Mouse (Mus musculus) neutrophil, adult 83 days (primary cell): ENCODE data around the gene Hykk. TPM values are rescaled to one million over a fixed set of nuclear protein-coding genes. Genes with fewer than 3 reads are reported as not detected.

Source experiments
- total RNA-seq, 2 experiments: library from RNA; stranded (reverse); gene quantifications; one replicate each; pipeline ENCODE4 v1.2.4; 2023

Hykk gene
- total RNA-seq: under 1 TPM in 1 of 2 experiments, not detected in 1; 0.13 TPM

DNA sequence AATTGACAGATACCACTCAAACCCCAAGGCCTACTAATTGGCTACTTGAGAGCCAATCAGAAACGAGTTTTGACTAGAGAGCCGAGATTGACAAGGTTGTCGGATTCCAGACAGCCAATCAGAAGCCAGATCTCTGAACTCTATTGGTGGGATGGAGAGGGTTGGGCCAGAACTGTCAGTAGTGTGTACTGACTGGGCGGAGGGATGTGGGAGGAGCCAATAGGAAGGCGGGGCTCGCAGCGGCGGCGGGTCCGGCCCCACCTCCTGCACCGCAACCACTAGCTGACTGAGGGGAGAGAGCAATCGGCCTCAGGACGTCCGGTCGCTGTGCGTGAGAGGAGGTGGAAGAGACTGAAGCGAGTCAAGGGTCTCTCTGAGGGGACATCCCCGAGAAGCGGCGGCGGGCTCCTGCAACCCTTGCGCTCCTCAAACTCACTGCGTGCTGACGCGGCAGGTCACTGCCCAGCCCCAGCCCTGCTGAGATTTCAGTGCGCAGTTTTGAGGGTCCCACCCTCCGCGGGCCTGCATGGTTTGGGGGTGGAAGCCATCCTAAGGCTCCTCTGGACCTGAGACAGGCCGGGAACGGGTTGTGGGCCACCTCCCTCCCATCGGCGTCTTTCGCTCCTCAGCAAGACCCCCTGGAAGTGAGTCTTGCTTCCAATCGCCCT lies at the start of gene Hykk:
TSS of gene Hykk (plus strand) at position 274 of the 668 bp plus-strand sequence.

DNA sequence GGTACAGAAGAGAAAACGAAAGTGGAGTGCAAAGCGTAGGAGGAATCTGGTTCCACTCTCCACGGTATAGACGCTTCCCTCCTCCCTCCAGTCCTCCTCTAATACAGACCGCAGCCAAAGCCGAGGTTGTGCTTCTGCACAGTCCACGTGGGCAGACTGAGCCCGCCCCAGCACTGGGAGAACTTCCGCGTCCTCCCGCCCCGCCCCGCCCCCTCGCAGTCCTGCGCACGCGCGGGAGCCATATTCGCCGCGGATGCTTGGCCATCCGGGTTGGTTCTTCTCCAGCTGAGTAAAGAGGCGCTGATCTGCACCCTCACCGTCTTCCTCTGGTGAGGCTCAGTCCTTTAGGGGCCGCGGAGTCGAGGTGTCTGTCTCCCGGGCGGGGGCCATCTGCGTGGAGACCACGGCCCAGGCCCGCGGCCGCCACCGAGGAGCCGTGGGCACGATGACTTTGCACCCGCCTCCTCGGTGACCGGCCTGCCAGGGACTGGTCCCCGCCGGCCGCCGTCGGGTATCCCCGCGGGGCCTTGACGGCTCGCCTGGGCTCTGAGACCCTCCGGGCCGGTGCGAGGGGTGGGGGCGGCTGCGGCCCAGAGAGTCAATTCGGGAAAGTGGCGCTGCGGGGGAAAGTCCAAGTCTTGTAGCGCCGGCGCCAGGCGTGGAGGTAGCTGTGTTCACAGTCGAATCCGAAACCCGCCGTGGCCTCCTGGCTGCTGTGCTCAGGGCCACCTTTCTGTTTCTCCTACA lies 33.7 kb downstream of the Hykk start, which contains the start of the genes Psma4 and AY074887:
TSS of gene Psma4 (plus strand) at position 216 of the 747 bp plus-strand sequence.
TSS of gene AY074887 (minus strand) at position 424 of the 747 bp plus-strand sequence.

DNA sequence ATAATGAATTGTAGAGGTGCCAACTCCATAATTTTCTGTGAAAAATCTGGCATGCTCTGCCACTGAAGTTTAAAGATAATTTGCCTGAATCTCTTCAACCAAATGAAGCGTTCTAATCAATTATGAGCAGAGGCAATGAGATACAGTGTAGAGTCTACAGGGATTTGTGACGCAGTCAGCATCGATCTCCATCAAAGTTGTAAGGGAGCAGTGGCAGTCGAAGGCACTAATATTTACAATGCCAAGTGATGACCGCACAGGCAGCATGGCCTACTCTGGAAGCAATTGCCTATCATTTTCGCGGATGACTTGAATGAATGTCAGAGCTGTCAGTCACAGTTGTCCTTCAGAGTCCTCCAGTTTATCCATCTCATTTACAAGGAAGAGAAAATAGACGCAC lies 63.6 kb downstream of the Hykk start, which contains the start of gene Chrna5:
TSS of gene Chrna5 (plus strand) at position 207 of the 400 bp plus-strand sequence.

Other genes with a start within 250 kb of the Hykk start
- 1 to 10 TPM; 3.8 to 5.0 TPM for gene Dnaja4, start 218.4 kb upstream of the Hykk start, total RNA-seq
- 10 to 100 TPM; 25.1 to 28.1 TPM for gene Wdr61, start 182.8 kb upstream of the Hykk start, total RNA-seq
- not detected for gene Crabp1, start 152.5 kb upstream of the Hykk start, total RNA-seq
- gene Ireb2, start 53.5 kb upstream of the Hykk start, total RNA-seq: 10 to 100 TPM; 34.7 to 36.1 TPM
- 10 to 100 TPM; 75.5 to 82.9 TPM for gene Psma4, start 33.5 kb downstream of the Hykk start, total RNA-seq
- not detected for gene AY074887, start 33.7 kb downstream of the Hykk start, total RNA-seq
- not detected for gene Chrna5, start 63.6 kb downstream of the Hykk start, total RNA-seq
- gene Chrna3, start 109.3 kb downstream of the Hykk start, total RNA-seq: not detected
- under 1 TPM in 1 of 2 experiments, not detected in 1; 0.24 TPM for gene Chrnb4, start 131.5 kb downstream of the Hykk start, total RNA-seq
- gene Ube2q2, start 231.6 kb downstream of the Hykk start, total RNA-seq: 10 to 100 TPM; 29.2 to 33.4 TPM